Mouse (Mus musculus): ENCODE measurements around the gene Neurl1a.
"Not testable (repeated sequence)": the region's sequence is repeated elsewhere in the genome, so short reads cannot be mapped to it uniquely, and the experiment has no call there.

The Neurl1a gene

GRCm38 (mm10) chr19:47178431-47179271 is at the start of gene Neurl1a:
Neurl1a (plus strand) TSS chr19:47178820.
- peak; percentile 84 for DNase-seq (ENCODE audit: low read depth, low spot score)

GRCm38 (mm10) chr19:47128835-47129234 is 49.8 kb upstream of the Neurl1a start:
- no peak for DNase-seq (ENCODE audit: low read depth, low spot score)

GRCm38 (mm10) chr19:47130551-47131125 is 48.0 kb upstream of the Neurl1a start:
- no peak for DNase-seq (ENCODE audit: low read depth, low spot score)

GRCm38 (mm10) chr19:47133161-47133560 is 45.5 kb upstream of the Neurl1a start:
- no peak for DNase-seq (ENCODE audit: low read depth, low spot score)

GRCm38 (mm10) chr19:47135568-47135967 is 43.1 kb upstream of the Neurl1a start:
- DNase-seq (ENCODE audit: low read depth, low spot score): no peak

GRCm38 (mm10) chr19:47136170-47136569 is 42.5 kb upstream of the Neurl1a start:
- no peak for DNase-seq (ENCODE audit: low read depth, low spot score)

- DNase-seq (ENCODE audit: low read depth, low spot score): no peak
These were observed 41.5 kb upstream of the Neurl1a start for GRCm38 (mm10) chr19:47137051-47137581.

GRCm38 (mm10) chr19:47137771-47138421 is 40.7 kb upstream of the Neurl1a start, which contains the start of gene Calhm2:
Calhm2 (minus strand) TSS chr19:47138294.
- no peak for DNase-seq (ENCODE audit: low read depth, low spot score)

GRCm38 (mm10) chr19:47139611-47140010 is 39.0 kb upstream of the Neurl1a start:
- DNase-seq (ENCODE audit: low read depth, low spot score): not testable (repeated sequence)

GRCm38 (mm10) chr19:47142438-47142837 is 36.2 kb upstream of the Neurl1a start:
- DNase-seq (ENCODE audit: low read depth, low spot score): no peak

- DNase-seq (ENCODE audit: low read depth, low spot score): no peak
These were observed 34.5 kb upstream of the Neurl1a start, which contains the start of gene Calhm1 for GRCm38 (mm10) chr19:47144154-47144553. Calhm1 (minus strand) TSS chr19:47144254.

GRCm38 (mm10) chr19:47148267-47148847 is 30.3 kb upstream of the Neurl1a start:
- no peak for DNase-seq (ENCODE audit: low read depth, low spot score)

GRCm38 (mm10) chr19:47149854-47150253 is 28.8 kb upstream of the Neurl1a start:
- DNase-seq (ENCODE audit: low read depth, low spot score): no peak

- DNase-seq (ENCODE audit: low read depth, low spot score): no peak
These were observed 27.1 kb upstream of the Neurl1a start for GRCm38 (mm10) chr19:47151332-47152061.

- DNase-seq (ENCODE audit: low read depth, low spot score): no peak
These were observed 26.6 kb upstream of the Neurl1a start for GRCm38 (mm10) chr19:47152062-47152369.

GRCm38 (mm10) chr19:47153767-47154166 is 24.9 kb upstream of the Neurl1a start:
- DNase-seq (ENCODE audit: low read depth, low spot score): no peak

- DNase-seq (ENCODE audit: low read depth, low spot score): no peak
These were observed 21.0 kb upstream of the Neurl1a start, which contains the start of gene Calhm3 for GRCm38 (mm10) chr19:47157664-47158063. Calhm3 (minus strand) TSS chr19:47157764.

- DNase-seq (ENCODE audit: low read depth, low spot score): no peak
These were observed 17.0 kb upstream of the Neurl1a start for GRCm38 (mm10) chr19:47161669-47162068.

- DNase-seq (ENCODE audit: low read depth, low spot score): no peak
These were observed 15.4 kb upstream of the Neurl1a start for GRCm38 (mm10) chr19:47163176-47163744.

- DNase-seq (ENCODE audit: low read depth, low spot score): no peak
These were observed 11.9 kb upstream of the Neurl1a start for GRCm38 (mm10) chr19:47166758-47167157.
